Mouse (Mus musculus) intestine, postnatal 0 days (tissue): ENCODE data around the gene Rest. TPM values are rescaled to one million over a fixed set of nuclear protein-coding genes. Genes with fewer than 3 reads are reported as not detected.

ENCODE experiments used
- ATAC-seq: fragments of 200-750 bp; cut with Nextera tagmentation; 2 replicates; pipeline ENCODE4 v1.8.0; 2017; ENCODE audit warnings: mild to moderate bottlenecking, moderate TSS enrichment, moderate library complexity
- H3K27ac ChIP-seq: fragments of 300-500 bp; sonication (generic); 2 replicates; pipeline ENCODE4 v1.5.1; 2014; ENCODE audit warnings: mild to moderate bottlenecking, low read depth, low read length, moderate library complexity
- H3K27me3 ChIP-seq: fragments of 300-500 bp; sonication (generic); replicated peaks from 2 replicates; pipeline ENCODE4 v1.6.1; 2014; ENCODE audit warnings: low read length, mixed read lengths; ENCODE audit not compliant: control insufficient read depth, insufficient read depth
- H3K36me3 ChIP-seq: fragments of 300-500 bp; sonication (generic); 2 replicates; pipeline ENCODE4 v1.6.1; 2014; ENCODE audit warnings: mild to moderate bottlenecking, moderate library complexity; ENCODE audit not compliant: control insufficient read depth, insufficient read depth
- H3K4me1 ChIP-seq: fragments of 300-500 bp; sonication (generic); replicated peaks from 2 replicates; pipeline ENCODE4 v1.6.1; 2014; ENCODE audit warnings: antibody characterized with exemption, low read length, mixed read lengths; ENCODE audit not compliant: control insufficient read depth, insufficient read depth
- H3K4me2 ChIP-seq: fragments of 300-500 bp; sonication (generic); replicated peaks from 2 replicates; pipeline ENCODE4 v1.6.1; 2014; ENCODE audit warnings: low read depth, mild to moderate bottlenecking, moderate library complexity
- H3K4me3 ChIP-seq: fragments of 300-500 bp; sonication (generic); 2 replicates; pipeline ENCODE4 v1.5.1; 2014; ENCODE audit warnings: low read depth, low read length
- H3K9ac ChIP-seq: fragments of 300-500 bp; sonication (generic); 2 replicates; pipeline ENCODE4 v1.6.1; 2014; ENCODE audit warnings: mild to moderate bottlenecking, low read depth, low read length
- H3K9me3 ChIP-seq: fragments of 300-500 bp; sonication (generic); 2 replicates; pipeline ENCODE4 v1.6.1; 2016; ENCODE audit warnings: mixed run types; ENCODE audit not compliant: control insufficient read depth
- CTCF ChIP-seq: sonication (generic); IDR thresholded peaks from 2 replicates; pipeline ENCODE4 v1.5.1; 2016; ENCODE audit warnings: low read depth, mild to moderate bottlenecking, control low read depth, antibody characterized with exemption, moderate library complexity
- WGBS: fragments of 180-500 bp; shearing (Covaris S2); extraction: QIAGEN DNeasy Blood & Tissue Kit; methylation state at CpG from one replicate; pipeline ENCODE4 v1.1.7; 2014; 5-methylcytosine and 5-hydroxymethylcytosine counted together
- polyA plus RNA-seq: library from polyadenylated mRNA; unstranded; fragments of >200 nt; fragmentation: Nextera tagmentation; extraction: Ambion mirVana; gene quantifications from 2 replicates; pipeline ENCODE4 v1.2.1, GENCODE M21; 2015

The Rest gene
- polyA plus RNA-seq, 1 experiment from 2014 or later: 13.2 TPM

DNA sequence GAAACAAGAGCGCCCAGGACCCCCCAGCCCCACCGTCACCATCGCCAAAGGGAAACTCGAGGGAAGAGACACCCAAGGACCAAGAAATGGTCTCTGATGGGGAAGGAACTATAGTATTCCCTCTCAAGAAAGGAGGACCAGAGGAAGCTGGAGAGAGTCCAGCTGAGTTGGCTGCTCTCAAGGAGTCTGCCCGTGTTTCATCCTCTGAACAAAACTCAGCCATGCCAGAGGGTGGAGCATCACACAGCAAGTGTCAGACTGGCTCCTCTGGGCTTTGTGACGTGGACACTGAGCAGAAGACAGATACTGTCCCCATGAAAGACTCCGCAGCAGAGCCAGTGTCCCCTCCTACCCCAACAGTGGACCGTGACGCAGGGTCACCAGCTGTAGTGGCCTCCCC, 17.0 kb downstream of the Rest start:
- Histone ChIP-seq H3K36me3 (peaks cover 64% of the 10 kb centered on the region), H3K9ac (no peak overlapping the region), H3K9me3 (no peaks in the 10 kb centered on the region), H3K27me3 (no peaks in the 10 kb centered on the region), H3K4me2 (no peak overlapping the region), H3K4me3 (no peak overlapping the region), H3K27ac (no peak overlapping the region), H3K4me1 (no peaks in the 10 kb centered on the region)
- ATAC-seq: no peak
- no peak for TF ChIP-seq CTCF
- 93% methylated on average over 9 of the region's 9 CpGs for WGBS

DNA sequence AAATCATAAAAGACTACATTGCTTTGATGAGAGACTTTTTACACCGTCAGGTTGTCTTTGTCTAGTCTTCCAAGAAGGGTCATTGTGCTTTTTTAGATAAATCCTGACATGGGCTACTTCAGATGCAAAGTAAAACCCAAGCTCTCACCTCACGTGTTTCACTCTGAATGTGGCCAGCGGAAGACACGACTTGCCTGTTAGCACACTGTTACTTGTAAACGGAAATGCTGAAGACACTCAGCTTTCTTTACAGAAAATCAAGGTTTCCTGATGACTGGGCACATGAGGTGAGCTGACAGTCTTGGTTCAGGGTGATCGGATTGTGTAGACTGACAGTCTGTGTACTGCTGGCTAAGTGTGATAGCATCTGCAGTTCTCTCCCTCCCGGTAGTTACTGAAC, 20.4 kb downstream of the Rest start:
- no peaks in the 10 kb centered on the region for H3K27me3 ChIP-seq
- peaks cover 52% of the 10 kb centered on the region for H3K36me3 ChIP-seq
- no peak for ATAC-seq
- no peak overlapping the region for H3K27ac ChIP-seq
- H3K9me3 ChIP-seq: no peaks in the 10 kb centered on the region
- no peak overlapping the region for H3K4me3 ChIP-seq
- TF ChIP-seq CTCF: no peak
- H3K4me1 ChIP-seq: no peaks in the 10 kb centered on the region
- WGBS: 86% methylated on average over 7 of the region's 7 CpGs
- no peak overlapping the region for H3K9ac ChIP-seq
- no peak overlapping the region for H3K4me2 ChIP-seq

GRCm38 (mm10) chr5:77286904-77287303, 21.6 kb downstream of the Rest start:
- H3K36me3 ChIP-seq: peaks cover 40% of the 10 kb centered on the region
- WGBS: 84% methylated on average over 5 of the region's 5 CpGs
- no peaks in the 10 kb centered on the region for H3K27me3 ChIP-seq
- H3K9me3 ChIP-seq: no peaks in the 10 kb centered on the region
- H3K4me3 ChIP-seq: no peak overlapping the region
- no peak for ATAC-seq
- H3K4me2 ChIP-seq: no peak overlapping the region
- no peak overlapping the region for H3K27ac ChIP-seq
- TF ChIP-seq CTCF: no peak
- no peak overlapping the region for H3K9ac ChIP-seq
- no peaks in the 10 kb centered on the region for H3K4me1 ChIP-seq

GRCm38 (mm10) chr5:77287901-77288300, 22.6 kb downstream of the Rest start:
- Histone ChIP-seq H3K4me1 (no peaks in the 10 kb centered on the region), H3K4me2 (no peak overlapping the region), H3K9ac (no peak overlapping the region), H3K27ac (no peak overlapping the region), H3K27me3 (no peaks in the 10 kb centered on the region), H3K9me3 (no peaks in the 10 kb centered on the region), H3K4me3 (no peak overlapping the region), H3K36me3 (peaks cover 42% of the 10 kb centered on the region)
- TF ChIP-seq CTCF: no peak
- ATAC-seq: no peak
- WGBS: 74% methylated on average over 6 of the region's 6 CpGs

- no peak overlapping the region for H3K9ac ChIP-seq
- no peak for TF ChIP-seq CTCF
- H3K4me1 ChIP-seq: no peaks in the 10 kb centered on the region
- H3K27me3 ChIP-seq: no peaks in the 10 kb centered on the region
- no peak overlapping the region for H3K4me2 ChIP-seq
- H3K9me3 ChIP-seq: no peaks in the 10 kb centered on the region
- 72% methylated on average over 8 of the region's 8 CpGs for WGBS
- H3K36me3 ChIP-seq: peaks cover 49% of the 10 kb centered on the region
- no peak overlapping the region for H3K4me3 ChIP-seq
- no peak for ATAC-seq
- no peak overlapping the region for H3K27ac ChIP-seq
Observed at GRCm38 (mm10) chr5:77289686-77290085, 24.4 kb downstream of the Rest start.

GRCm38 (mm10) chr5:77290606-77291005, 25.3 kb downstream of the Rest start:
- H3K4me2 ChIP-seq: no peak overlapping the region
- no peaks in the 10 kb centered on the region for H3K27me3 ChIP-seq
- peaks cover 56% of the 10 kb centered on the region for H3K36me3 ChIP-seq
- WGBS: 94% methylated on average over 2 of the region's 2 CpGs
- H3K9me3 ChIP-seq: no peaks in the 10 kb centered on the region
- no peak overlapping the region for H3K27ac ChIP-seq
- no peaks in the 10 kb centered on the region for H3K4me1 ChIP-seq
- ATAC-seq: no peak
- 0 out of 2 replicates have a peak, but pooled peaks have one; percentile 22 for TF ChIP-seq CTCF
- no peak overlapping the region for H3K9ac ChIP-seq
- H3K4me3 ChIP-seq: no peak overlapping the region
